Mouse (Mus musculus) brown adipose tissue, adult 24 weeks (tissue): ENCODE measurements at regions not wholly inside any gene's neighbourhood (a gene's known extent, or its start where the extent isn't known, plus 50 kb on each side); places are given as distances from the start of the nearest gene placed in this dataset.

Experiments used
- H3K27ac ChIP-seq: fragments of 200-500 bp; replicated peaks from 2 replicates; pipeline ENCODE4 v1.5.1; 2012; ENCODE audit warnings: low read depth, mild to moderate bottlenecking, low read length
- H3K4me1 ChIP-seq: fragments of 200-500 bp; 2 replicates; pipeline ENCODE4 v1.6.1; 2012; ENCODE audit warnings: low read length, mixed read lengths; ENCODE audit not compliant: control insufficient read depth, insufficient read depth, insufficient read length
- H3K4me3 ChIP-seq: fragments of 200-500 bp; 2 replicates; pipeline ENCODE4 v1.5.1; 2012; ENCODE audit warnings: low read depth, mild to moderate bottlenecking, low read length, moderate library complexity; ENCODE audit not compliant: insufficient read depth

GRCm38 (mm10) chr4:11874586-11875264 is 106.3 kb downstream of the Gm10604 start:
- Histone ChIP-seq H3K27ac (no peak overlapping the region), H3K4me3 (no peak overlapping the region), H3K4me1 (no peaks in the 10 kb centered on the region)

GRCm38 (mm10) chr4:11872036-11872435 is 109.0 kb downstream of the Gm10604 start:
- Histone ChIP-seq H3K4me1 (no peaks in the 10 kb centered on the region), H3K27ac (no peak overlapping the region), H3K4me3 (no peak overlapping the region)

DNA sequence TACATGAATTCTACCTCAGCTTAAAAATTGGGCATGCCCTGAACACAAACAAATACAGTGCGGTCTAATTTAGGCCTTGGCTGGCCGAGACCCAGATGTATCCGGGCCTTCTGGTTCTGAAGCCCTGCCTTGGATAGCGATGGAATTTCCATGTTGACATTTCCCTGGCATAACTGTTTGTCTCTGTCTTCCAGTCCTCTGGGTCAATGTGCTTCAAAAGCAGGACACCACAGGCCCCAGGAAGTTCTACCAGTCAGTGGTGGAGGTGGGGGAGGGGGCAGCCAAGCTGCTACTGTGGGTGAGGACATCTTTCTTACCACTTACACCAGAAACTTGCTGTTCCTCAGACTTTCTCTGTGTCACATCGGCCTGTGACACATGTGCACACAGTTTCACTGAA is 111.3 kb downstream of the Gm10604 start:
- Histone ChIP-seq H3K4me3 (no peak overlapping the region), H3K4me1 (no peaks in the 10 kb centered on the region), H3K27ac (no peak overlapping the region)

DNA sequence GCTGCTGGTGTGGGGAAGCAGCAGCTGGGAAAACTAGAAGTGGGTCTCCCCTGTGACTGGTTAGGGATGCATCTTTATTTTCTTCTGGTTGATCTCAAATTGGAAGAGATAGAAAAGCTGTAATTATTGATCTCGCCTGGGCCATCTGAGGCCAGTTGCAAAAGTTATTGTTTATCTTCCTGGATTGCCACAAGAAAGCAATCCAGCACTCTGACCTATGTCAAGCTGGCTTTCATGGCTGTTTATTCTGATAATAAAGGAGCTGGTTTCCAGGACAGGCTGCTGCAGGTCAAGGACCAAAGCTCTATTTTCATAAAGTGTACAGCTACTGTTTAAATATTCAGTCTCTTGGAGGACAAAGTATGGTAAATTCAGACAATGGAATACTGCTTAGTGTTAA is 112.5 kb downstream of the Gm10604 start:
- H3K4me3 ChIP-seq, result no peak overlapping the region
- H3K4me1 ChIP-seq, result no peaks in the 10 kb centered on the region
- H3K27ac ChIP-seq, result no peak overlapping the region
